Mouse (Mus musculus) hindbrain, postnatal 0 days (tissue): ENCODE data around the gene Cacna2d3. TPM values are rescaled to one million over a fixed set of nuclear protein-coding genes. Genes with fewer than 3 reads are reported as not detected.

Experiments used
- ATAC-seq: fragments of 200-750 bp; cut with Nextera tagmentation; 2 replicates; pipeline ENCODE4 v1.8.0; 2017; ENCODE audit warnings: mild to moderate bottlenecking, moderate TSS enrichment, moderate library complexity
- DNase-seq: peaks from one replicate; pipeline ENCODE4 v3.0.0-alpha.2; 2015; ENCODE audit warnings: low spot score
- H3K27ac ChIP-seq: fragments of 300-500 bp; sonication (generic); 2 replicates; pipeline ENCODE4 v1.5.1; 2014; ENCODE audit warnings: mild to moderate bottlenecking
- H3K27me3 ChIP-seq: fragments of 300-500 bp; sonication (generic); 2 replicates; pipeline ENCODE4 v1.6.1; 2014; ENCODE audit warnings: low read length, mixed read lengths; ENCODE audit not compliant: insufficient read depth
- H3K36me3 ChIP-seq: fragments of 300-500 bp; sonication (generic); 2 replicates; pipeline ENCODE4 v1.6.1; 2014; ENCODE audit warnings: low read length, mixed read lengths; ENCODE audit not compliant: insufficient read depth
- H3K4me1 ChIP-seq: fragments of 300-500 bp; sonication (generic); 2 replicates; pipeline ENCODE4 v1.6.1; 2014; ENCODE audit warnings: antibody characterized with exemption, low read length, mixed read lengths; ENCODE audit not compliant: insufficient read depth
- H3K4me2 ChIP-seq: fragments of 300-500 bp; sonication (generic); 2 replicates; pipeline ENCODE4 v1.6.1; 2014; ENCODE audit warnings: low read depth, mild to moderate bottlenecking, low read length, moderate library complexity, mixed read lengths
- H3K4me3 ChIP-seq: fragments of 300-500 bp; sonication (generic); 2 replicates; pipeline ENCODE4 v1.5.1; 2014; ENCODE audit warnings: low read length
- H3K9ac ChIP-seq: fragments of 300-500 bp; sonication (generic); replicated peaks from 2 replicates; pipeline ENCODE4 v1.6.1; 2014; ENCODE audit warnings: mild to moderate bottlenecking, low read length, moderate library complexity, mixed read lengths
- H3K9me3 ChIP-seq: fragments of 300-500 bp; sonication (generic); 2 replicates; pipeline ENCODE4 v1.6.1; 2016; ENCODE audit warnings: low read length, mixed read lengths
- CTCF ChIP-seq: IDR thresholded peaks from 2 replicates; pipeline ENCODE4 v1.5.1; 2016; ENCODE audit warnings: antibody characterized with exemption, control low read depth, low read depth
- WGBS: fragments of 180-500 bp; shearing (Covaris S2); extraction: QIAGEN DNeasy Blood & Tissue Kit; methylation state at CpG from one replicate; pipeline ENCODE4 v1.1.7; 2014; 5-methylcytosine and 5-hydroxymethylcytosine counted together
- polyA plus RNA-seq: library from polyadenylated mRNA; unstranded; fragments of >200 nt; fragmentation: Nextera tagmentation; extraction: Ambion mirVana; gene quantifications from 2 replicates; pipeline ENCODE4 v1.2.1, GENCODE M21; 2015
- total RNA-seq: library from RNA; depleted of rRNA; stranded (reverse); fragments of >200 nt; gene quantifications from 2 replicates; pipeline ENCODE4 v1.2.3, GENCODE M21; 2014

Cacna2d3 gene
- total and polyA plus RNA-seq, 2 experiments from 2014 or later = 37.6 to 39.0 TPM

- no peak for ATAC-seq
- no peak overlapping the region for H3K27ac ChIP-seq
- no peaks in the 10 kb centered on the region for H3K36me3 ChIP-seq
- no peak overlapping the region for H3K4me2 ChIP-seq
- no peaks in the 10 kb centered on the region for H3K9me3 ChIP-seq
- DNase-seq = no peak
- H3K4me1 ChIP-seq = 0 out of 2 replicates have a peak, but pooled peaks cover 7% of the 10 kb centered on the region
- 63% methylated on average over 5 of the region's 5 CpGs for WGBS
- no peak overlapping the region for H3K4me3 ChIP-seq
- no peak overlapping the region for H3K9ac ChIP-seq
- no peak for TF ChIP-seq CTCF
- H3K27me3 ChIP-seq = no peaks in the 10 kb centered on the region
These were observed 768.3 kb downstream of the Cacna2d3 start for GRCm38 (mm10) chr14:28953409-28953808.

DNA sequence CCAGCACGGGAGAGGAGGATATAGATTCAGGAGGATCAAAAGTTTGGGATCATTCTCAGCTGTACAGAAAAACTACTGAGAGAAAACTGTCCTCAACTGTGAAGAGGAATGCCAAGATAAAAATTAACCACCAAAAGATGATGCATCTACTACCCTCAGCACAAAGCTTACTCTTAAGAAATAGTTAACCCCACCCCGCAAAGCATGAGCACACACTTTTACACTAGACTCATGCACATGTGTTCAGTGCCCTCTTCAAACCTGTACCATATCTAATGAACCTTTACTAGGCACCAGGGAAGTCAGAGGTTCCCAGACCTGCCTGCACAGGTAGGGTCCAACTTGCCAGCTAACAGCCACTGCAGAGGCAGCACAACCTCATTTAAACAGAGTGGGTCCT lies 771.2 kb downstream of the Cacna2d3 start:
- Histone ChIP-seq H3K4me2 (no peak overlapping the region), H3K36me3 (no peaks in the 10 kb centered on the region), H3K27ac (no peak overlapping the region), H3K9me3 (no peaks in the 10 kb centered on the region), H3K9ac (no peak overlapping the region), H3K27me3 (no peaks in the 10 kb centered on the region), H3K4me3 (no peak overlapping the region), H3K4me1 (no peaks in the 10 kb centered on the region)
- no peak for DNase-seq
- ATAC-seq = no peak
- 85% methylated on average over 2 of the region's 2 CpGs for WGBS
- no peak for TF ChIP-seq CTCF

- H3K4me2 ChIP-seq = no peak overlapping the region
- no peak for ATAC-seq
- 84% methylated on average over 1 of the region's 1 CpGs for WGBS
- peak; percentile 66 for TF ChIP-seq CTCF
- H3K36me3 ChIP-seq = no peaks in the 10 kb centered on the region
- no peak overlapping the region for H3K9ac ChIP-seq
- H3K27me3 ChIP-seq = no peaks in the 10 kb centered on the region
- no peak overlapping the region for H3K27ac ChIP-seq
- no peaks in the 10 kb centered on the region for H3K4me1 ChIP-seq
- H3K9me3 ChIP-seq = no peaks in the 10 kb centered on the region
- no peak overlapping the region for H3K4me3 ChIP-seq
- DNase-seq = peak; percentile 68
These were observed 771.9 kb downstream of the Cacna2d3 start for GRCm38 (mm10) chr14:28949785-28950184.

GRCm38 (mm10) chr14:28948019-28948850 lies 773.4 kb downstream of the Cacna2d3 start:
- ATAC-seq (no peak), DNase-seq (no peak)
- Histone ChIP-seq H3K4me1 (no peaks in the 10 kb centered on the region), H3K36me3 (no peaks in the 10 kb centered on the region), H3K4me3 (no peak overlapping the region), H3K9ac (no peak overlapping the region), H3K27ac (no peak overlapping the region), H3K4me2 (no peak overlapping the region), H3K27me3 (no peaks in the 10 kb centered on the region), H3K9me3 (no peaks in the 10 kb centered on the region)
- no peak for TF ChIP-seq CTCF
- WGBS = 48% methylated on average over 7 of the region's 7 CpGs

DNA sequence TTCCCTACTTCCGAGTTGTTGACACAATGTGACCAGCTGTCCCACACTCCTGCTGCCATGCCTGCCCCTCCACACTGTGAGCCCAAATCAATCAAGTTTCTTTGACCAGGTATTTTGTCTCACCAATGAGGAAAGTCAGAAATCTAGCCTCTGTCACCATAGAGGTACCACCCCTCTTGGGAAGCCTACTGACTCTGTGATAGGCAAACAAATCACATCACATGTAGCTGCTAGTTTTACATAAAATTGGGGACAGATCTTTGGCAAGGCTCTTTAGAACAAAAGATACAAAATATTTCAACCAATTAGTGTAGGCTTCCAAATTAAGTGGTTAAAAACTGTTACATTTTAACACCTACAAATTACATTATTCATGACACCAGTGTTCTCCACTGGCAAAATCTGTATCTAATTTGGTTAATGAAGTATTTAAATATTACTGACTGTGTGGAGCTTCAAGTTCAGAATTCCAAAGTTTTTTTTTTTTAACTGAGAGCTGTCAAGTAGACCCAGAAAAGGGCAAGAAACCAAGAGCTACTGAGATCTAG lies 788.8 kb downstream of the Cacna2d3 start:
- ATAC-seq (no peak), DNase-seq (no peak)
- Histone ChIP-seq H3K4me2 (no peak overlapping the region), H3K4me3 (no peak overlapping the region), H3K4me1 (no peaks in the 10 kb centered on the region), H3K27ac (no peak overlapping the region), H3K27me3 (no peaks in the 10 kb centered on the region), H3K9me3 (no peaks in the 10 kb centered on the region), H3K9ac (no peak overlapping the region), H3K36me3 (no peaks in the 10 kb centered on the region)
- no peak for TF ChIP-seq CTCF
- 91% methylated on average over 1 of the region's 1 CpGs for WGBS

DNA sequence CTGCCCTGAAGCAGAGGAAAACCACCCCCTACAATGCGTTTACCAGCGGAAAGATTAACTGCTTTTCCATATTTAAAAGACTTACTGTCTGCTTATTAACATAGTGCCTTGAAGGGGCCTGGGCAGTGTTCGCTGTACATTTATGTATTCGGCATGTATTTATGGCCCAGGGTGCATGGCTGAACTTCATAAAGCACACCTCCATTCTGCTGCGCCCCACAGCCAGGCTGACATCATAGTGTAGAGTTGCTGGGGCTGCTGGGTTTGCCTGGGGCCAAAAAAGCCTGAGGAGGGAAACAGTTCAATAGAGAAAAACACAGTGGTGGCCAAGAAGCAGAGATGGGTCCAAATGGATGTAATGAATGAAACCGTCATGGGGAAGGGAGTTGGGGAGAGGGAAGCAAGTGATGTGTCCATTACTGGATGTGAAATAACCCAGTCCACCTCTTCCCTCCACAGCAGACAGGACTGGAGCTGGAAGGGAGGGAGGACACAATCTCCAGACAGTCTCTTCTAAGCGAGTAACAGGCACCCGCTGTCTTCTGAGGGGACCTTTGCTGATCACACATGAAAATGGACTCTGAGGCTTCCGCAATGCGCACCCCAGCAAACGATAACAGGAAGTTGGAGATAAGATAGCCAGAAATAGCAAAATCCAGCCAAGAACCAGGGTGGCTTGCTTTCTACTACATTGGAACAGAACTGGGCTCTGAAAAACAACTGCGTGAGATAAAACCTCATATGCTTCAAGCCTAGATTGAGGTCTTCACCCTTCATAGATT lies 798.3 kb downstream of the Cacna2d3 start:
- no peak for TF ChIP-seq CTCF
- Histone ChIP-seq H3K4me3 (no peak overlapping the region), H3K4me1 (no peaks in the 10 kb centered on the region), H3K27me3 (no peaks in the 10 kb centered on the region), H3K36me3 (no peaks in the 10 kb centered on the region), H3K27ac (no peak overlapping the region), H3K9me3 (no peaks in the 10 kb centered on the region), H3K4me2 (no peak overlapping the region), H3K9ac (no peak overlapping the region)
- DNase-seq = no peak
- no peak for ATAC-seq
- 77% methylated on average over 12 of the region's 12 CpGs for WGBS
